Mouse (Mus musculus) layer of hippocampus, adult 9-10 months (tissue): ENCODE data around the gene Scgb1c1.

Experiments used
- DNase-seq: peaks from one replicate; pipeline ENCODE4 v3.0.0; 2022; ENCODE audit warnings: low spot score

Gene Scgb1c1

DNA sequence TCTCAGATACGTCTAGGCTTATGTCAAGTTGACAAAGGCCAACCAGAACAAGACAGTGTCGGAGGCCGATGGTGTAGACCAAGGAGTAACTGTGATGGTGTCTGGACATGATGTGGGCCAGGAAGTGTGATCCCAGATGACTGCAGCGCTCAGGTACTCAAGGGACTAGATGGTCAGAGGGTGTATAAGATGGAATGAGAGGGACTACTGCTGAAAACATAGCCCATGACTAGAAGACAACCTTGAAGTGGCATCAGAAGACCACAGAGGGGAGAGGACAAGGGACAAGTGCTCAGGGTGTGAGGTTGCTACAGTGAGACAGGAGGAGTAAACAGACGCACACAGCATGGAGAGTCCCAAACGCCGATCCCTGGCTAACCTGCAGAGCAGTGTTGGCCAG, 1.5 kb upstream of the Scgb1c1 start:
- no peak for DNase-seq

DNA sequence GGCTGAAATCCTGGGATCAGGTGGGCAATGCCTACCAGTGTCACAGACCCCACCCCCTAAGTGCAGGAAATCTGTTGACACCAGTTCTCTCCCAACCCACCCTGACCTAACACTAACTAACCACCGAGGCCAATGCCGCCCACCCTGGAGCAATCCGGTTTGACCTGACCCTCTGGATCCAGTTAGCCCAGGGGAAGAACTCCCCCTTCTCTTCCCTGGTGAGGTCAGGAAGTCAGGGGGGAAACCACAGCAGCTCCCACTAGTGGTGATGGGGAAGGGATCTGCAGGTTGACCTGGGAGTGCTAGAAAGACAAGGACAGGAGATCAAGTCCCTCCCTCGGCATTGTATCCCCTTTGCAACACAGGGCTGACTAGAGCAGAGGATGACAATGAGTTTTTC, 336 bp downstream of the Scgb1c1 start:
- no peak for DNase-seq

DNA sequence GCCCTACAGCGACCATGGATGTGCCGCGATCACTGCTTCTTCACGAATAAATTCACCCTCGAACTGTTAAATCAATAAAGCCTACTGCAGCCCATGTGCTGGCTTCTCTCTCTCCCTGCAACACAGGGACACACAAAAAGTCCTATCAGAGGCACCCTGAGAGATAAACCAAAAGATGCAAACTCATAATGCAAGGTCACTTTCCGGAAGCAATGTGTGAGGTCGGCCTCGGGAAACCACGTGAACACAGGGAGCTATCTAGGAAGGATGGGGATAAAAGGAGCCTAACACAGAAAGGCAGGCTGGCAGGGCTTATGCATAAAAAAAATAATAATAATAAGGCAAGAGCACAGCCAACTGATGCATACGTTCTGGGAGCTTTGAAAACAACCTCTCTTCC, 1.3 kb downstream of the Scgb1c1 start:
- DNase-seq = no peak

DNA sequence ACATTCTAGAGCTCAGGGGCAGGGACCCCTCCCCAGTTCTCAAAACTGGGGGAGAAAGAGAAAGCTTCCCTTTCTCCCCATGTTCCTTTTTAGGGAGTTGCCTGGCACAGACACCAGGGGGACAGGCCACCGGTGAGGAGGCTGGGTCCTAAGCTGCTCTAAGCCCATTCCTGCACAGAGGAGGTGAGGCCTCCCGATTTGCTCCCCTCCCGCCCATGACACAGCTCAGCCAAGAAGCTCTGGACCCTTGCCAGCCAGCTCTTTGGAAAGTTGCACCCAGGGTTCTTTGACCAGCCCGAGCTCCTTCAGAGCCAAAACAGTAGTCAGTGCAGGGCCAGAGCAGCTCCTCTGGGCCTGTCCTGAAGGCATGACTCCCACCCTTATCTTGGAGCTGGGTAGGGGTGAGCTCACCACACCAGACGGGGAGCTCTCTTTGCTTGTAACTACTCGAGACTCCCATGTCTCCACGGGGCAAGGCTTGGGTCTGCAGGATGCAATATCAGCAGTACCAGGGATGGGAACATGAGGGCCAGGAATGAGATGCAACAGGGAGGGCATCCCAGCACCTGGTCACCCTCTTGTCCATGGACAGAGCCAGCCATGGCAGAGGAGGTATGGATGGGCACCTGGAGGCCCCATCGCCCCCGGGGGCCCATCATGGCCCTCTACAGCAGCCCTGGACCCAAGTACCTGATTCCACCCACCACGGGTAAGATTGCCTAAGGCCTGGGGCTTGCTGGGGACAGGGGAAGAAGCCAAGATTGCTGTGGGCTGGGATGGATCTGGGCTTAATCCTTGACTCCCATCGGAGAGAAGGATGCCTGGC, 2.6 kb downstream of the Scgb1c1 start, which contains the start of gene Odf3:
Gene Odf3 (plus strand): TSS at position 51 of the 826 bp plus-strand sequence.
- DNase-seq = no peak

DNA sequence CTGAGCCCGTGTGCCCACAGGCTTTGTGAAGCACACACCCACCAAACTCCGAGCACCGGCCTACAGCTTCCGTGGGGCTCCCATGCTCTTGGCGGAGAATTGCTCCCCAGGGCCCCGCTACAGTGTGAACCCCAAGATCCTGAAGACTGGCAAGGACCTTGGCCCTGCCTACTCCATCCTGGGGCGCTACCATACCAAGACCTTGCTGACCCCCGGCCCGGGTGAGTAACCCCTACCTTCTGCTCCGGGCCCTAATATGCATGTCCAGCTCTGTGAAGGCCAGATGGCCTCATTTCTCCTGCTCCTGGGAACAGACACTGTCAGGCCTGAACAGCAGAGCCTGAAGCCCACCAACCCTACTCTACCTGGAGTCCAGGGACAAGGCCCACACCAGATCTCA, 3.2 kb downstream of the Scgb1c1 start:
- DNase-seq = no peak

DNA sequence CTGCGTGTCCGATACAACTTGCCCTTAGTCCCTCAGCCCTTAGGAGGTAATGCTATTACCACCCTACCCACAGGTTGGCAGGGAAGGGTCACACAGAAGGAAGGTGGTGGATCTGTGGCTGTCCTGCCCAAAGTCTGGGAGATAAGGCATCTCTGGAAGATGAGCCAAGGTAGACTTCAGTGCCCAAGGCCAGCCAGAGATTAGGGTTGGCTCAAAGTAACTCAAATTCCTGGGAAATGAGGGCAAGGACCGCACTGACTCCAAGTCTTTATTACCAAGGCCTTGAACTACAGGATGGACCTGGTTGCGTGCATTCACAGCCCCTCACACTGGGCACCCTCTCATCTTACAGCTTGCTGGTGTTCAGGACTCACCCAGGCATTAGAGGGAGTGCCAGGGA, 6.6 kb downstream of the Scgb1c1 start:
- no peak for DNase-seq

DNA sequence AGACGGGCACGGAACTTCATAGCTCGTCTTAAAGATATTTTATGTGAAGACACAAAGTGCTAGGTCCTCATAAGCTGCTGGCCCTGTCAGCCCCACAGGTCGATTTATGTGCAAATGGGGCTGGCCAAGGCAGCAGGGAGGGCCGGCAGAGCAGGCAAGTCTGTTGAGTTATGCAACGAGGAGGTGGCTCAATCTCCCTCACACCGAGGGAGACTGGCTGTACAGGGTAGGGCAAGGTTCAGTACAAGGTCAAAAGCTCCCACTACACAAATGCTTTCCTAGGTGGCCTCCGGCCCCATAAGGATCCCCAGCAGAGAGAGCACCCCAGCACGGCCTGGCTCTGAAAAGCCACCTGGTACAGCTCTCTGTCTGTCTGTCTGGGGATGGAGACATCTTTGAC, 8.0 kb downstream of the Scgb1c1 start:
- DNase-seq = no peak

DNA sequence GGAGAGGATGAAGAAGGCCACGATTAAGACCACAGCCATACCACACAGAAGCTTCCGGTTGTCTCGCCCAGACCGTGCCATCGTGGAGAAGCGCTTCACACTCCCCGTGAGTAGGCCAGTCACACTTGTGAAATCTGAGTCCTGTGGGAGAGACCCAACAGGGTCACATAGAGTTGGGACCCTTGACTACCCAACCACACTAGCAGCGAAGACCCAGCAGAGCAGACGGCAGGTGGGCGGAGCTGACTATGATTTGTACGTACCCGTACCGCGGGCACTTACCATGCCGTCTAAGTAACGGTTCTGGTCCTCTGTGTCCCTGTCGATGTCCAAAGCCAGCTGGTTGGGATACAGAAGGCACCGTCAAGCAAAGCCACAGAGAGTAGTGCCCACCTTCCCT, 9.1 kb downstream of the Scgb1c1 start:
- DNase-seq = no peak

DNA sequence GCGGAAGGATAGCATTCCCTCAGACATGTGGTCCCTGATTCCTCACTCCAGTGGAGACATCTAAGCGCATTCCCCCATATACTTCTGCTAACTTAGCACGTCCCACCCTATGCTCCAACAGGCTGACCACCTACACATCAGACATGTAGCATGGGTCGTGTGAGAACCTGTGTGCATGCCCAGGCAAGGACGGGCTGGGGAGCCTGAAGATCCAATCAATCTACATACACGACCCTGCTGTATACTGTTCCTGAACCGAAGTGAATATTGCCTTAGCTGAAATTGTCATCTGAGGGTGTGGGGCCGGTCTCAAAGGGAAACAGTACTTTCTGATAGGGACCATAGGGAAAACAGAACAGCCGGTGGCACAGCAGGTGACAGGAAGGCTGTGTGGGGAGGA, 9.8 kb downstream of the Scgb1c1 start:
- DNase-seq = no peak

DNA sequence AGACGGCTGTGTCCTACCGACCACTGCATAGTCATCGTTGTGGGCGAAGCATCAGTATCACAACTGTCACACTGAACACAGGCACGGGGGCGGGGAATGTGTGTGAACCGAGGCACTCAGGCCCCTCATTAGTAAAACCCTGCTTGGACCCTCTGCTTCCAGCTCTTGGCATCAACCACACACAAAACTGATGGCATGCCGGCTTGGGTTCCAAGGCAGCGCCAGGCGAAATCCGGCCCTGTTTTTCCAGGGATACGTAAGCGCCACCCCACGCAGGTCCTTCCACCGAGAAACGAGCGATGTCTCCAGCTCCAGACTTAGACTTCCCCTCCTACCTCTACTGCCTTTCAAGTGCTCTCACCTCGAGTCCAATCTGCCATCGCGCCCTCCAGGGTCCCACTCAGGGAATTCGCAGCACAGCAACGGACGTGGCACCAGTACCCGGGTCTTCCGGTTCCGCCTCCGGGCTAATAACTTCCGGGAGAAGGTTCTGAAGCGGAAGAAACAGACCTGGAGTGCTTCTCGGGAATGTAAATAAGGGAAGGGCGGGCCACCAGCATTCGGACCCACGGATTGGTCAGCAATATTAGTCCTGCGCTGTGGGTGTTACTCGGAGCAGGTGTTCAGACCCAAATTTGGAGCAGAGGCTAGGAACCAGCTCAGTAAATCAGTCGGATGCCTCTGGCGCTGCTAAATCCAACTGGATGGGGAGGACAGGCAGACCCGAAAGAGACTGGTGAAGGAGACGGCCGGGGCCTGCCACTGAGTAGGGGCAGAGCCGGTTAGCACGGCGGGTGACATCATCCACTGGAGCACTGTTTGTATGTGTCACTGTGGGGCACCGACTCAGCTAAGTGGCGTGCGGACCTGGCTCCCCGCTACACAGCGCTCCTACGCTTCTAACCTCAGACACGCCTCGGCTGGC, 10.8 kb downstream of the Scgb1c1 start, which contains the start of gene Gm45785:
Gene Gm45785 (minus strand): TSS at position 472 of the 925 bp plus-strand sequence.
- DNase-seq = peak; percentile 75

DNA sequence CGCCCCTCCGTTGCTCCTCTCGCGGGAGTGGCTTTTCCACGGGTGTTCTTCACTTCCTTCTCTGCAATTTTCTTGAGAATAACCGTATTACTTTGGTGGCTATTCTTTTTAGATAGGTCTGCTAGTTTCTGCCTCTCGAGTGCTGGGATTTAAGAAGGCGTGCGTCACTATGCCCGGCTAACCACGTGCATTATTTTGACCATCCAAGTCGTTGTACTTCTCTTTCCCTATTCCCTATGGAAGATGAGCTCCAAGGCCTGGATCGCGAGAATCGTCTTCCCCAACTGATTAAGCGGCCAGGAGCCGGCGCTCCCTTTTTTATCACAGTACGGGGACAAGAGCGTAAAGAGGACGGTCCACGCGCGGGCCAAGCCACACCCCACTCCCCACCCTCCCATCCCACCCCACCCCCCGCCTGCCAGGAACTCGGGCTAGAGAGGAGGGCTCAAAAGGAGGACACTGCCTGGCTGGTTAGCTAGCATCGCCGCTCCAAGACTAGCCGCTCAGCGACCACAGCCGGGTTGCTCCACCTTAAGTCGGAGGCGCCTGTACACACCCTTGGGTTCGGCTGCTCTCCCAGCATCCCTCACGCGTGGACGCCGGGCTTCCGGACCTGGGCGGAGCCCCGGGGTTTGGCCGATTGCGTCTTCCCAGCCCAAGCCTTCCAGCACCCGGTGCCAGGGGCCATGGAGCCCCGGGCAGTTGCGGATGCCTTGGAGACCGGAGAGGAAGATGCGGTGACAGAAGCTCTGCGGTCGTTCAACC, 11.6 kb downstream of the Scgb1c1 start, which contains the start of gene Ric8a:
Gene Ric8a (plus strand): TSS at position 173 of the 765 bp plus-strand sequence.
- peak; percentile 69 for DNase-seq

DNA sequence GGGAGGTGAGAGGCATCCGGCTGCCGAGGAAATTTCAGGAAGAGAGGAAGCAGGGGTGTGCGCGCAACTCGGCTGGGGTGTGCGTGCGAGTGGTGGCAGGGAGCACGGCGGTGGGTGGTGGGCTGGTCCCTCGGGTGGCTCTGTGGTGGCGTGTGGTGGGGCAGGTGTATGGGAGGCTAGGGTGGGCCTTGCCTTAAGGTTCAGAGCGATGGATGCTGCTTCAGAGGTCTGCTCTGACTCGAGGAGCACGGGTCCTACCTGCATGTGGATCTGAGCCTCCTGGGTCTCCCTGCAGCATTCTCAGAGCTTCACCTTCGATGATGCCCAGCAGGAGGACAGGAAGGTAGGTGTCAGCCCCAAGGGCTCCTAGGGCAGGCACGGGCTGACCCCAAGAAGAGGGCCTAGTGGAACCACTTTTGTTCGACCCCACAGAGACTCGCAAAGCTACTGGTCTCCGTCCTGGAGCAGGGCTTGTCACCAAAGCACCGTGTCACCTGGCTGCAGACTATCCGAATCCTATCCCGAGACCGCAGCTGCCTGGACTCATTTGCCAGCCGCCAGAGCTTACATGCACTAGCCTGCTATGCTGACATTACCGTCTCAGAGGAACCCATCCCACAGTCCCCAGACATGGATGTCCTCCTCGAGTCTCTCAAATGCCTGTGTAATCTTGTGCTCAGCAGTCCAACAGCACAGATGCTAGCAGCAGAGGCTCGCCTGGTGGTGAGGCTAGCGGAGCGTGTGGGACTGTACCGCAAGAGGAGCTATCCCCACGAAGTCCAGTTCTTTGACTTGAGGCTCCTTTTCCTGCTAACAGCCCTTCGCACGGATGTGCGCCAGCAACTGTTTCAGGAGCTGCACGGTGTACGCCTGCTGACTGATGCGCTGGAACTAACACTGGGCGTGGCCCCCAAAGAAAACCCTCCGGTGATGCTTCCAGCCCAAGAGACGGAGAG, 12.5 kb downstream of the Scgb1c1 start, which contains the start of gene Bet1l:
Gene Bet1l (minus strand): TSS at position 28 of the 956 bp plus-strand sequence.
- no peak for DNase-seq

DNA sequence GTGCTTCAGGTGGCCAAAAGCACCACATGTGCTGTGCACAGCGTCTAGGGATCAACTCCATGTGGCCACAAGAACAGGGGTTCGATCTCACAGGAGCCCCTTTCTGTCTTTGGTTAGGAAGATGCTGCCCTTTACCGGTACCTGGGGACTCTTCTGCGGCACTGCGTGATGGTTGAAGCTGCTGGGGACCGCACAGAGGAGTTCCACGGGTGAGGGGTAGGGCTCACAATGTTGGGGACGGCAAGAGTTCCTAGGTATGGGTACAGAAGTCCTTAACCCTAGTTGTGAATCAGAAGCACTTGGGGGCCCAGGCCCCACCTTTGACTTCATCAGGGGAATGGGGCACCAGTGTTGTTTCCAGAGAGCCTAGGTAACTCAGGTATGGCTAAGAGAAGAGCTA, 13.4 kb downstream of the Scgb1c1 start:
- no peak for DNase-seq

DNA sequence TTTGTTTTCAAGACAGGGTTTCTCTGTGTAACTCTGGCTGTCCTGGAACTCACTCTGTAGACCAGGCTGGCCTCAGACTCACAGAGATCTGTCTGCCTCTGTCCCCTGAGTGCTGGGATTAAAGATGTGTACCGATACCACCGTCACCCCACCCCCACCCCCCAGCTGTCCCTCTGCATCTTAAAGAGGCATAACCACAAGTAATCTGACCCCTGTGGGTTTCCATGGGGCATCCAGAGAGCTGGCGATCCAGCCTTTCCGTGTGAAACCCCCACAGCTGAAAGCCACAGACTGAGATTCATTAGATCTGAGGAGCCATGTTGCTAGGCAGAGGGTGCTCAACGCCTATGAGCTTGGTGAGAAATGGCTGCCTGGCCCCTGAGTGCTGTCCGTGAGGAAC, 14.7 kb downstream of the Scgb1c1 start:
- DNase-seq = no peak

DNA sequence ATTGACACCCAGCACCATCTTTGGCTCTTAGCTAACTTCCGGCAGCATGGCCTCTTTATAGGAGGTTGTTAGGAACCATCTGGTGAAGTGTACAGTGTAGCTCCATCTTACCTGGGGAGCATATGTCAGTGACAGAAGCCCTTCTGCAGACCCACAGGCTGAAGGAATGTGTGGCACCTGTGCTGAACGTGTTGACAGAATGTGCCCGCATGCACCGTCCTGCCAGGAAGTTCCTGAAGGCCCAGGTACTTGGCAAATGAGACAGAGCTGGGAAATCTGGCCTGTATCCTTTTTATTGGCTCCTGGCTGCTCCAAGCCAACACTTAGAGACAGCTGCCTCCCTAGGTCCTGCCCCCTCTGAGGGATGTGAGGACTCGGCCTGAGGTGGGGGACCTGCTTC, 15.4 kb downstream of the Scgb1c1 start:
- no peak for DNase-seq

DNA sequence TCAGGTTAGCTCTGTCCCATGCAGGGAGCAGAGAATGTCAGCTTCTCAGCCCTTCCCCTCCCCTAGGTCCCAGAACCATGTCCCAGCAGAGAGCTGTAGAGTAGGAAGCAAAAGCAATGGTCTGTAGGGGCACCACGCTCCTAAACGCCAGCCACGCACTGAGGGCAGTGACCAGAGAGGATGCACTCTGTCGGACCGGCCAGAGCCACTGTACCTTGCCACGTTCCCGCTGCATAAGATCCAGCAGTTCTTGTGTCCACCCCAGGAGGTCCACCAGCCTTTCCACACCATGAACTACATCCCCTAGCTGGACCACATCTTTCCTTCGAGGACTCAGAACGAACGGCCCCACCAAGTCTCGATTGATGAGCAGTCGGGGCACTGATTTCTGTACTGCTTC, 19.4 kb downstream of the Scgb1c1 start:
- no peak for DNase-seq

DNA sequence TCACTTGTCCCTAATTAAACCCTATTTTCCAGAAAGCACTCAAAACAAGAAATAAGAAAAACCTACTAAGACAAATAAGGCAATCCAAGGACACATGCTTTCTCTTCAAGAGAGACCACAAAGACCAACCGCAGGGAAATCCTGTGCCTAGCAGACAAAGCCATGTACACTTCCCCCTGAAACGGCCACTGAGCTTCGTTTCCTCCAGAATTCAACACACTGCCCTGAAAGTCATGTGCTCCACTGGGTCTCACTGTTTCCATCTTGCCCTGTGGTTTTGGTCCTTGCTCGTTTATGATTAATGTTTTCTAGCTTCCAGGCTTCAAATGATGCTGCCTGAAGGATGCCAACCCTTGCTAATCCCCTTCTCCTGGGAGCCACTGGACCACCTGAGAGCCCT, 28.9 kb downstream of the Scgb1c1 start:
- no peak for DNase-seq

DNA sequence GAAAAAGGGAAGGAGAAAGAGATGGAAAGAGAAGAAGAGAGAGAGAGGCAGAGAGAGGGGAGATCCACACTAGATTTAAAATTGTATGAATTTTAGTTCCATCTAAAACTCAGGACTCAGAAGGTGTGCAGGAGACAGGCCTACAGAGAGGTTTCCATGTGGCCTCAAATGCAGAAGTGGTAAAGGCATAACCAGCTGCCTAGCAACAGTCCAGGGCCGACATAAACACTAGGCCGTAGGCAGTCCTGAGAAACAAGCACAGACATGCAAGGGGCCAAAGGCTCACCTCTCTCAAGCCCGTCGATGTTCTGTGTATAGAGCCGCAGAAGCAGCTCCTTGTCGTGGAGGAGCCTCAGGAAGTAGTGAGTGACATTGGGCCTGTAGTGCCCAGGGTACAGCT, 32.0 kb downstream of the Scgb1c1 start:
- DNase-seq = no peak

DNA sequence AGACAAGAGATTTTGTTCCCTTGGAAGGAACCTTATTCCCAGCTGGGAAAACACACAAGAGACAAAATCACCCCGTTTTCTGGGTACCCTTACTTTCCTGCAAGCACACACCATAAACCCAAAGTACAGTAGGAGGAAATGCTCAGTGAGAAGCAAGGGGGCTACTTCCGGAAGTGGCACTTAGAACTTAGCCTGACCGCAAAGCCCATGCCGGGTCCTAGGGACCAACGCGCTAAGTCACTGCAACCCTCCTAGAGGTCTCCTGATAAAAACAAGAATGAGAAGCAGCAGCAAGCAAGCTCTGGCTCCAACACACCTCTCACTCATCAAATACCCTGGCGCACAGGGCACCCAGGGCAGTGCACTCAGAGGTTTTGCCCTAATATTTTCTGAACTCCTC, 34.0 kb downstream of the Scgb1c1 start:
- no peak for DNase-seq

DNA sequence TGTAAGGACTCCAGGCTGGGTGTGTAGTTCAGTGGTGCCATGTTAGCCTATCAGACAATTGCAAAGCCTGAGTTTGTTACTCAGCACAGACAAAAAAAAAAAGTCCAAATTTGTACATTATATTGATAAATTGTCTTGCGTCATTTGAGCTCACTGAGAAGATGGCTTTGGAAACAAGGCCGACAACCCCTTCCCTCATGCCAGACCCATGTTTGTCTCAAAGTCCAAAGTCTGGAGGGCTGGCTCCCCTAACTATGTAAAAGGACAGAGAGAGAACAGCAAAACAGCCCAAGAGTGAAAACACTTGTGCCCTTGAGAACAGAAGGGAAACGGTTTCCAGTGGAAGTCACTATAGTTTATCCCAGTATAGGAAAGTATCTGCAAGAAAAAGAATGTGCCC, 35.1 kb downstream of the Scgb1c1 start:
- no peak for DNase-seq
